Mouse (Mus musculus): ENCODE data around the gene Erc2.

- TF ChIP-seq CTCF (IDR thresholded peaks at IDR 0.05; ENCODE audit: low read depth, low read length), result no peak
- TF ChIP-seq POLR2A (IDR thresholded peaks at IDR 0.05; ENCODE audit: extremely low read depth, insufficient read depth, low read length), result no peak
Measured at GRCm38 (mm10) chr14:27642981-27643380, 20.8 kb downstream of the Erc2 start.
